Mouse (Mus musculus) G1E-ER4 (cell line): ENCODE results near the gene Map6. TPM values are rescaled to one million over a fixed set of nuclear protein-coding genes. Genes with fewer than 3 reads are reported as not detected.

Experiments used
- GATA1 ChIP-seq: IDR thresholded peaks from one replicate; pipeline ENCODE4 v1.8.0; 2012; ENCODE audit warnings: low read length, inconsistent platforms
- polyA plus RNA-seq: library from polyadenylated mRNA; stranded (reverse); fragments of >175 nt; gene quantifications from 2 replicates; pipeline ENCODE4 v1.2.3, GENCODE M21; 2012

Gene Map6
- polyA plus RNA-seq, 1 experiment = not detected

DNA sequence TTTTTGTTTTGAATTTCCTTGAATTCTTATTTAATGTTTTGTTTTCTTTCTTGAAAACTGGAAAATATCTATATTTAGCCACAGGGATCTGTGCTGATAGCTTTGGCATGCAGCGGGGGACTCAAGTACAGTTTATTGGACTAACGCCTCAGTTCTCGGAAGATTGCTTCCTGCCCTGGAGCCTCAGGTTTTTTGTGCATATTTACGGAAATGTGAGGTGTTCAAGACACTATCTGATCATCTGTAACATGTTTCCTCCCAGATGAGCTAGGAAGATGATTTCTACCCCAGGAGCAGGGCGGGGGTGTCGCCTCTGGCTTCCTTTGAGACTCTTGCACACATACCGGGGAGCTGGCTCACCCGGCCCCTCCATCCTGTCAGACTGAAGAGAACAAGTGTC lies 22.8 kb downstream of the Map6 start:
- no peak for TF ChIP-seq GATA1

DNA sequence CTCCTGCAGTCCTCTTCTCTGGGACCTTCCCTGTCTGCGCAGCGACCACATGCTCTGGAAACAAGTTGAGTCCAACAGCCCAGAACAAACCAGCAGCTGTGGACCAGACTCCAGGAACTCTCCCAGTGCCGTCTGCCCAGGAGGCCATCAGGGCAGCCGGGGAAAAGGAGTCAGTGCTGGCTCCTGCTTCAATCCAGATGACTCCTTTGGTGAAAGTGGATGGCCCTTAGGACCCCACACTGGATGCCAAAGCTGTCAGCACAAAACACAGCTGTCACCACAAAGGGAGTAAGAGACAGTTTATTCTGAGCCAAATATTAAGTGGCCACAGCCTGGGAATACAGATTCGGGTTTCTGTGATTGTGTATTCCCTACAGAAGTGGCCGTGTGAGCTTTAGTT lies 23.7 kb downstream of the Map6 start:
- no peak for TF ChIP-seq GATA1

DNA sequence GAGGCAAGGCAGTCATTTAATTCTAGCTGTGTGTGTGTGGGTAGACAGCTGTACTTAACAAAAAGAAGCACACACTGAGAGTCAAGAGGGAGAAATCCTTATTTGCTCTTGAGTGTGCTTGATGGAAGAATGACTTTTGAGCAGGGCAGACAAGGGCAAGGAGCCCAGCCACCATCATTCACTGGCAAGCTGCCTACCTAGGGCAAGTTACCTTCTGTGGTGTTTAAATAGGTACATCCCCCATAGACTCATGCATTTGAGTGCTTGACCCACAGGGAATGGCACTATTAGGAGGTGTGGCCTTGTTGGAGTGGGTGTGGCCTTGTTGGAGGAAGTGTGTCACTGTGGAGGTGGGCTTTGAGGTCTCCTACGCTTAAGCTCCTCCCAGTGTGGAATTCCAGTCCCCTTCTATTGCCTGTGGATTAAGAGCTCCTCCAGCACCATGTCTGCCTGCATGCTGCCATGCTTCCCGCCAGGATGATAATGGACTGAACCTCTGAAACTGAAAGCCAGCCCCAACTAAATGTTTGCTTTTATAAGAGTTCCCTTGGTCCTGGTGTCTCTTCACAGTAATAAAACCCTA lies 27.0 kb downstream of the Map6 start:
- TF ChIP-seq GATA1 = no peak

DNA sequence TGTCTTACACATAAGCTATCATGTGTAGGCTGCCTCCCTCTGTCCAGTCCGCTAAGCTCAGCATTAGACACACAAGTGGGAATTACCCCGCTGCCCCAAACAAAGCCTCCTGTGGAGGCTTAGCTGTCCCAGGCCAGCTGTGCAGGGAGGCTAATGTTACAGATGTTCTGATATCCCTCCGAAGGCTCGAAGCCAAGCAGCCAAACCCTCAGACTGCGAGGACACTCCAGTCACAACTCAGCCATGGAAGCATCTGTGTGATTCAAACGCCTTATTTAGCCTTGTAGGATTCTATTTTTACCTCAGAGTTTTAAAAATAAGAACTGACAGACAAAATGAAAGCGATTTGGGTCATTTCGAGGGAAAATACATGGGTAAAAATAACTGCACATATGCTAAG lies 27.9 kb downstream of the Map6 start:
- no peak for TF ChIP-seq GATA1

DNA sequence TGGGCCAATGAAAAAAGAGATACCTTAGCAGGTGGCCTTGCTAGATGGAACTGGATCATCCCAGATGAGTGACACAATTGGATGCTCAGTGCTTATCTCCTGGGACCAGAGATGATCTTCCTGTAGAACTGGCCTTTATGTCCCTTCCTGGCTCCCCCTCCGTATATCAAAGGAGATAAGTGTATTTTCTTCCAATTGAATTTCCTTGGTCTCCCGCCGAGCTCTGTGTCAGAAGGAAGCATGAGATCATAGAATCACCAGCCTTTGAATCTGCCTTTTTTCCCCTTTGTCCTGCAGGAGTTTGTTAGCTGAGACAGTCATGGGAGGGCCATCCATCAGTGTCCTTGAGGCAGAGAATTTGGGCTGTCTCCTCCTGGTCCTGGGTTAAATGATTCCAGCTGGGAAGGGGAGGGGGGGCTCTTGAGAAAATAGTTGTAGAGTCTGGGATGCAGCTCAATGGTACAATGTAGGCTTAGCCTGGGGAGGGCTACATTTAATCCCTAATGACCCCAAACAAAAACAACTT lies 33.5 kb downstream of the Map6 start:
- TF ChIP-seq GATA1 = no peak

DNA sequence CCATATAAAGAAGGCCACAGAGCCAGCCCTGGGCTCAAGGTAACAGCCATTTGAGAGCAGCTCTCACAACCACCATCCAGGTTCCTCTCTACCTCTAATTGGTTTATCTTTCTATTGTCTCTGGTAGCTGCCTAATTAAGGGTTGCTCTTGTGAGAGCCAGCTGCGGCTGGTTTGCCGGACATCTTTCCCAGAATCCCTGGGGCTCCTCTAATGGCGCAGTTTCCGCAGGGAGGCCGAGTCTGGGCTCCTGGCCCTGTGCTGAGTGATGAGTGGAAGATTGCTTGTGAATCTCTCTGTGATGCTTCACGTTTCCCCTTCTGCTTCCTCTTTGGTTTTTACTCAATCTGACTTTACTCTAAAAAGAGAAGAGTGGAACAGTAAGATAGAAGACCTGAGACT lies 36.8 kb downstream of the Map6 start:
- no peak for TF ChIP-seq GATA1

DNA sequence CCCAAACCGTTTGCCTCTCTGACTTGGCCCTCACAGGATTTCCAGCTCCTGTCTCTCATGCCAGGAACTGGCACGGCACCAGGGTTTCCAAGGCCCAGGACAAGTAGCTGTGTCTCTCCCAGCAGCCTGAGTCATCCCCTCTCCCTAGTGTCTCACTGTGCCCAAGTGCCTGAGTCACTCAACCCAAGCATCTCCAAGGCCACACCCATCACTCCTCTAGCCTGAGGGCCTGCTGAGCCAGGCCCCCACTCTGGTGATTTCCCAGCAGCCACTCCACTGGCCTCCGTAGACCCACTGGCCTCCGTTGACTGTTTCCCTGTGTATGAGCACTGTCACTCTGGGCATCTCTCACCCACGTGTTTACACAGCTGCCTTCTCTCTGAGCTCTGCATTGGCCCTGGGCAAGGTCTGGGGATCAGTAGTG lies 37.7 kb downstream of the Map6 start:
- no peak for TF ChIP-seq GATA1

DNA sequence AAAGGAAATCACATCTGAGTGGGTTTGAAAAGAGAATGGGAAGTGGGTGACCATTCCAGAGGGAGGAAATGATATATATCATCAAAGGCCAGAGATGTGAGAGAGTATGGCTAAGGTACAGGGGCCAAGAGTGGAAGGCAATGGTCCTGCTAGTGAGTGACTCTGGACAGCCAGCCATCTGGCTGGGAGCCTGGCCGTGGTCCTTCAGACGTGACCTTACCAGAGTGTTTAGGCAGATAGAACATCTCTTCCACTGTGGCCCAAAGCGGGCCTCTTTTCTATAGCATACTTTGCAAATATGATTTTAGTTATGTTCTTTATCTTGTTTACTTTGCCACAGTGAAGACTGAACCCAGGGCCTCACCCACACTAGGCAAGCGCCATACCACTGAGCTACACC lies 38.4 kb downstream of the Map6 start:
- no peak for TF ChIP-seq GATA1

DNA sequence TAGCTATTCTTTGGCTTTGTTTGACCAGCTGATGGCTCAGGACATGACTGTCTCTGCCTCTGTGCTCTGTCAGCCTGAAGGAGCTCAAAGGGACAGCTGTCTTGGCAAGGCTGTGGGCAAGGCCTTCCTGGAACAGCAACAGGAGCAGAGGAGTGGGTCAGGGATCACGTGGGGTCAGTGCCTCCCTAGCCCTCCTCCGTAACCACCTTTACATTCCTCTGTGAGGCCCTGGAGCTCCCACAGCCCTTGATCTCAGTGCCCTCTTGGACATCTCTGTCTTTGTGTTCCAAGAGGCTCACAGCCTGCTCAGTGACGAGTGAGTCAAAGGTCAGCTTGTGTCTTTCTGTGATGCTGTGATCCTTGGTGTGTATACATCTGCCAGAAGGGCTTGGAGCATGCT lies 39.4 kb downstream of the Map6 start:
- no peak for TF ChIP-seq GATA1

DNA sequence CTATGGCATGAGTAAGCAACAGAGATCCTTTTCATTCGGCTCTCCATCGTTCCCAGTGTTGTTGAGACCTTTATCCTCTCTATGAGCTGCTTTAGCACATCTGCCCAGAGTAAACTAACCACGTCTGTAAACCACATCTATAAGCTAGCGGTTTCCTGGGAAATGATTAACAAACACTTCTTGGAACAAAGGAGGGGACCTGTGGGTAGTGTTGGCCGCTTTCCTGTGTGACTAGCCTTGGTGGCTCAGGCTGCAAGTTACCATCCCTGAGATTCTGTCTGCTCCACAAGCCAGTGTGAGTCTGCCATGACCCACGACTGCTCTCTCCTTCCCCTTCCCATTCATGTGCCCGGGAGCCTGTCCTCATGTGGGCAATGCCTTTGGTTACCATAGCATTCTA lies 44.2 kb downstream of the Map6 start:
- no peak for TF ChIP-seq GATA1

DNA sequence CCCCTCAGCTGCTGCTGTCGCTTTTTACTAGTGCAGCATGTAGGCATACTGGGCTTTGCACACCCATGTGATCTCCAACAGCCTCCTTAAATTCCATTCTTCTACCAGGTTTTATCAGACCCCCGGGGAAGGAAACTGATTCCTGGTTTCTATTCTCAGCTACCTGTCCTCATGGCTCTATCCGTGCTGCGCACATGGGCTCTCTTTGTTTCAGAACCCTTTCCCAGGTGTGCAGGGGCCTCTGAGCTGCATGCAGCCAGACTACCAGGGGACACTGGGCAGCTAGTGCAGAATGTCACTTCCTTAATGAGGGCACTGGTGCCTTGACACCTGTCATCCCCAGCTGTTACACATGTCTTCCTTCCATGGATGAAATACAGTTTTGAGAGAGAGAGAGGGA lies 44.8 kb downstream of the Map6 start:
- TF ChIP-seq GATA1 = no peak

DNA sequence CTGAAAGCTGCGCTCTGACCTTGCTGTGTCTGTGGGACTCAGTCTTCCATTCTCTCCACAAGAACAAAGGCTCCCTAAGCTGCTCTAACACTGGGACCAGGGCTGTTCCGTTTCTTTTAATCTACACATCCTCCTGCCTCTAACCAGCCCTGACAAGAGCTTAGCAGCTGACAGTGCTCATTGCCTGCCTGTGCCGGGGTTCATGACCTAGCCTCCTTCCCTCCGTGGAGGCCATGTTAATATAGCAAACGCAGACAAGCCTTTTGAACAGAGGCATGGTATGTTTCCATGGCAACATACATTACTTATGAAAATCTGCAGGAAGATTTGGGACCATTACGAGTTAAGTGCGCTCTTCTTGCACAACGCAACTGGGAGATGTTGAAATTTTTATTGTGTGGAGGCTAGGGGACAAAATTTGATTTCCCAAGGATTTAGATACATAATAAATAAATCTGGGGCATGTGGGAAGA lies 45.5 kb downstream of the Map6 start:
- TF ChIP-seq GATA1 = no peak

DNA sequence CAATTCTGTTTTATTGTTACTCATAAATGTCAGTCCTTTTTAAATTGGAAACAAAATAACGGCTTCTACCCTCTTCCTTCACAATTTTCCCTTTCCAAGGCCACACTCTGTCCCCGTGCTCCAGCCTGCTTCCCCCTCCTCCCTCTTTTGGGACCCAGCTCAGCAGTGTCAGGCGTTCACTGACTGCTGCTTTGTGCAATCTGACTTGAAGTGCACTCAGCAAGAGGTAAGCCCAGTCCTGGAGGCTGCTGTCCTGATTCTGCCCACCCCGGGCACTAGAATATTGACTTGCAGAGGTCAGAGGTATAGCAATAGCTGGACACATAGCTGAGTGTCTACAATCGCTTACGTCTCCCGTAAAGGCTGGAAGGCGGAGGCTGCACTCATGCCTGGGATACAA lies 46.0 kb downstream of the Map6 start:
- TF ChIP-seq GATA1 = no peak

DNA sequence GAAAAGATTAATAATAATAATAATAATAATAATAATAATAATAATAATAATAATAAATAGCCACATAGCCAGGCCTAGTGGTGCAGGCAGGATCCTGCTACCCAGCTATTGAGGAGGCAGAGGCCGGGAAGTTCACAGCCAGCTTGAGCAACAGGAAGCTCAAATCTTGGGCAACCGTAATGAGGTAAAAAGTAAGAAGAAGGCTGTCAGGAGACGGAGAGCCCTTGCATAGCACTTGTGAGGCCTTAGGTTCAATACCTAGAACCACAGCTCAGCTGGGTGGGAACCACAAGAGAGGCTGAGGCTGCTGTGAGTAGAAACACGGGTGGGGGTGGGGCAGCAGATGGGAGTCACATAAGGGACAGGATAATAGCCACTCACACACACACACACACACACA lies 47.3 kb downstream of the Map6 start:
- no peak for TF ChIP-seq GATA1

DNA sequence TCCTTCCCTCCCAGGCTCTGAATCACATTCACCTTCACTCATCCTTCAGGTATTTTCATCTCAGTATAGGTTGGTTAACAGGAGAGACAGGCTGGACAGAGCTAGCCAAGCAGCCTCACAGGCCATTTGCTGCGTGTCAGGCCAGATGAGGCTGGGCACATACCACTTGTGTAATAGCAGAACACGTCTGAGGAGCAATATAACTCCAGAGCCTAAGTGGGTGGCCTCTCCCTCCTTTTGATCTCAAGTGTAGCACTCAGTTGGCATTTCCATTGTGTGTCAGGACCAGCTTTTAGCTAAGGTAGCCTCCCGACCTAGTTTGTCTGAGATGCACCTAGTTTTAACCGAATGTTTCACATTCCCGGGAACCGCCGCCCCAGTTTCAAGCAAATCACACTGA lies 49.0 kb downstream of the Map6 start:
- no peak for TF ChIP-seq GATA1

DNA sequence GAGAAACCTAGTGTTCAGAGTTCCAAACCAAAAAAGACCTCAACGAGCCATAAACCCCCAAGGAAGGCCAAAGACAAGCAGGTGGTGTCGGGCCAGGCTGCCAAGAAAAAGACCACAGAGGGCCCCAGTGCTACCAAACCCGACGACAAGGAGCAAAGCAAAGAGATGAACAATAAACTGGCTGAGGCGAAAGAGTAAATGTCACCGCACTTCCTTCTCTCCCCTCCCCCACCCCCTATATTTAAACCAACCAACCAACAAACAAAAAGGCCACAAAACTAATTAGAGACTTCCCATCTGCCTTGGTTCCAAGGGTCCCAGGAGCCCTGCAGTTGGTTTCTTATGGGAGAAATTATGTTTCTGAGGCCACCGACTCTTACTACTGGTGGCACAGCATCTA lies 50.2 kb downstream of the Map6 start:
- TF ChIP-seq GATA1 = no peak

DNA sequence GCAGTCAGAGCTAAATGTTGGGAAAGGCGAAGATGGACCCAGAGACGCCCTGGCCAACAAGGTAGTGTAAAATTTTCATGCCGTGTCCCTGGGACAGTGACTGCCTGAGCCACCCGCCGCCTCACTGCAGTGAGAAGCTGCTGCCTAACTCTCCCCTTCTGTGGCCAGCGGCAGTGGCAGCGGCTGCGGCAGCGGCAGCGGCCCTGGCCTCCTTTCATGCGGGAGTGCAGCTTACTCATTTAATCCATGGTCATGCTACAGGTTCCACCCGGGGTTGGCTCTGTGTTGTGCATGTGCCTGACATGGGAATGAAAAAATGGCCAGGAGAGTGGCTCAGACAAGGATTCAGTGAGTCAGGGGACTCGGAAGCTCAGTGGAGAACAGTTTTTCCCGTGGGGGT lies 53.3 kb downstream of the Map6 start:
- no peak for TF ChIP-seq GATA1

DNA sequence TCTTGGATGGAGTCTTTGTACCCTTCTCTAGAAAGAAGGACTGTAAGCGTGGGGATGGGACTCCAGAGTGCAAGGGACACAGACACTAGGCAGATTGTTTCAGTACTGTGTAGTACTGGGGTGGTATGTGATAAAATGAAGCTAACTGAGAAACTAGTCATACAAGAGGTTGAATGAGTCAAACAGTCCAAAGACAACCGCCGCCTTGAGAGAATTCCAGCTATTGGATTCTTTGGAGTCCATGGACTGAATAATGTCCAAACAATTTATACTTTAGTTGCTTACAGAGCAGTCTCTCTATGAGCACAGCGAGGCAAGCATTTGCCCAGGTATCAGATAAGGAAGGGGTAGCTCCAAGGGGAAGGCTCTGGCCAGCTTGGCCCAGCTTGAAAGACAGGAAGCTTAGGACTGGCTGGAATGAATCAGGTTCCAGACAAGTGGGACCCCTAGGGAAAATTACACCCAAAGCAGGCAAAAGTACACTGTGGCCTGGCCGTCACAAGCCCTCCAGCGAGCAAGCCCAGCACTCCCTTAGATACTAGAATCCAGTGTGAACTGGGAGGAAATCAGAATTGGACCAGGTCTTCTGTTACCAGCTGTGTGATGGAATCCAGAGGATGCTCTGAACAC lies 55.6 kb downstream of the Map6 start:
- no peak for TF ChIP-seq GATA1

DNA sequence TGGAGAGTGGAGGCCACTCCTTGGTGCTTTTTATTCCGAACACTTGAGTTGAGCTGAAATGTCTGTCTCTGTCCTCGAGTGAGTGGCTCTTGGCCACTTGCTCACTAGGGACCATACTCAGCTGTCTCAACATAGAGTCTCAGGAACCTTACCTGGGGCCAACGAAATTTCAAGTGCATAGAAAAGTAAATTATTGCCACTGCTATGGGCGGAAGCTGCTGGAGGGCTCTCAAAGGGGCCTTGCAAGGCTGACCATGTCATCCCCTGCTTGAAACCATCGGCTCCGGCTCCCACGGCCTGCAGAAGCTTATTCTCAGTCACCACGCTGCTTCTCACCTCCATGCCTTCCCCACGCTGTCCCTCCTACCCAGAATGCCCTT lies 56.1 kb downstream of the Map6 start:
- TF ChIP-seq GATA1 = no peak
